Mouse (Mus musculus): ENCODE results near the gene Mrm1. TPM values are rescaled to one million over a fixed set of nuclear protein-coding genes. Genes with fewer than 3 reads are reported as not detected.

Gene Mrm1
- polyA plus RNA-seq, 1 experiment from 2014 or later, result 14.6 TPM

- H3K9me3 ChIP-seq (replicated peaks), result no peaks in the 10 kb centered on the region
- 13% methylated on average over 17 of the region's 17 CpGs for WGBS
- peaks cover 63% of the 10 kb centered on the region for H3K27me3 ChIP-seq (ENCODE audit: low read depth, poor library complexity, severe bottlenecking)
- peak; percentile 89 for DNase-seq (ENCODE audit: low spot score)
- peaks cover 32% of the 10 kb centered on the region for H3K4me1 ChIP-seq
- H3K27ac ChIP-seq (replicated peaks), result peak overlapping the region; percentile 1; the same call in 1 of the 2 replicates
- H3K36me3 ChIP-seq, result no peaks in the 10 kb centered on the region
- peak overlapping the region; percentile 32 for H3K4me3 ChIP-seq
These were observed 24.7 kb downstream of the Mrm1 start for GRCm38 (mm10) chr11:84794496-84795113.

GRCm38 (mm10) chr11:84793545-84793944 lies 25.8 kb downstream of the Mrm1 start:
- no peak for DNase-seq (ENCODE audit: low spot score)
- peaks cover 64% of the 10 kb centered on the region for H3K27me3 ChIP-seq (ENCODE audit: low read depth, poor library complexity, severe bottlenecking)

DNA sequence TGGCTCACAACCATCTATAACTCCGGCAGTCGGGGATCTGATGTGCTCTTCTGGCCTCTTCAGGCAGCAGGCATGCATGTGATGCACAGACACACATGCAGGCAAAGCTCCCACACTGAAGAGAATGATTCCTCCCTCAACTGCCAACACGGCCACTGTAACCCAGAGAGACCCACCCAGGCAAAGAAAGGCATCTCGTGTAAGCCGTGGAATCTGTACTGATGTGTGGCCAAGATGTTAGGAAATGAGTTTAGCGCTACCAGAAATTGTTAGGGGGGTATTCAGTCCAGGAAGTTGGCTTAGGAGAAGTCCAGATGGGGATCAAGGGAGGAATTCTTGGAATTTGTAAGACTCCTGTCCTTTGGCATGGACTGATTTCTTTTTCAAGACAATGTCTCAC lies 28.9 kb downstream of the Mrm1 start:
- Histone ChIP-seq H3K27me3 (ENCODE audit: low read depth, poor library complexity, severe bottlenecking) (peaks cover 46% of the 10 kb centered on the region), H3K4me3 (no peak overlapping the region), H3K27ac (replicated peaks) (no peak overlapping the region), H3K36me3 (no peaks in the 10 kb centered on the region), H3K9me3 (replicated peaks) (no peaks in the 10 kb centered on the region), H3K4me1 (peaks cover 35% of the 10 kb centered on the region)
- 73% methylated on average over 6 of the region's 6 CpGs for WGBS
- no peak for DNase-seq (ENCODE audit: low spot score)

More at GRCm38 (mm10) chr11:84793545-84793944, 25.8 kb downstream of the Mrm1 start:
- H3K36me3 ChIP-seq, result no peaks in the 10 kb centered on the region
- no peak overlapping the region for H3K4me3 ChIP-seq
- H3K4me1 ChIP-seq, result peaks cover 43% of the 10 kb centered on the region
- H3K9me3 ChIP-seq (replicated peaks), result no peaks in the 10 kb centered on the region
- H3K27ac ChIP-seq (replicated peaks), result no peak overlapping the region

DNA sequence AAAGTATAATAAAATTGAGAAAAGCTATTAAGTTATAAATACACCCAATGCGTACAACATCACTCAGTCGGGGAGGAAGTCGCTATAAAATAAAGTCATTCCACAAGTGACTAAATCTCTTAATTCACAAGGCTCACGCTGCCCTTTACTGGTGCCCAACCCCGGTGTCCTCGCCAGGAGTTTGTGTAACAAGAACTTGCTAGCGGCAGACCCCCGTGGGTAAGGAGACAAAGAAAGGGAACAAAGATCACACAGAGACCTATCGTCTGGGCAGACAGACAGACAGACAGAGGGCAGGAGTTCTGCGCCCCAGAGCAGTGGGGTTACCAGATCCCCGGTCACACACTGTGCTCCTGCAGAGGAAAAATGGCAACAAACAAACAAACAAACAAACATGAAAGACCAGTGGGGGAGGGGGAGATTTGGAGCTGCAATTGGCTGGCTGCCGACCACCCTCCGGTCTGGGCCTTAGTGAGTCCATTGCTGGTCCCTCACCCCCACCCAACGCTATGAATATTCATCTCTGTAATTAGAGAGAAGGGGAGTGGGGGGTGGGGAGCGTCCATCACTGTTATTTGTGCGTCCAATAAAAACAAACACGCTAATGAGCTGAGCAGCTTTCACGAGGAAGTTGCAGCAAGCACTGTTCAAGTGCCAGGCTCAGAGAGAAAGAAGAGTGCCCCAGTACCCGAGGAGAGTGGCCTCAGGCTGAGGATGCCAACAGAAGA lies 39.0 kb downstream of the Mrm1 start:
- H3K27me3 ChIP-seq (ENCODE audit: low read depth, poor library complexity, severe bottlenecking), result peaks cover 70% of the 10 kb centered on the region
- no peak for DNase-seq (ENCODE audit: low spot score)
- H3K27ac ChIP-seq (replicated peaks), result 0 out of 2 replicates have a peak overlapping the region, but pooled peaks have one; percentile 29

DNA sequence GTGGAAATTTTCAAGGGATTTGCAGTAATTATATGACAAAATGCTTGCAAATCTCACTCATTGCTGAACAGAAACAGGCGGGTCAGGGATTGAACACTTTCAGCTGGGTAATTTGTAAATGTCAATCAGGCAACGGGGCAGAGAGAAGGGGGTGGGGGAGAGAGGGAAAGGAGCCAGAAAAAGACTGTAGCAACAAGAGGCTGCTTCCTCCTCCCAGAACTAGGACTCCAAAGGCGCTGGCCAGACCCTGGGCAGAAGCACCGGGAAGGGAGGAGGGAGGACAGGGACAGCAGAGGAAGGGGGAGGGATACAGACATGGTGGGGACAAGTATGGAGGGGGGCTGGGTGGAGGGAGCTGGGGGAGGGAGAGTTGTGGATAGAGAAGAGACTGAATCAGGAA lies 43.8 kb downstream of the Mrm1 start:
- DNase-seq (ENCODE audit: low spot score), result no peak
- Histone ChIP-seq H3K27ac (replicated peaks) (peak overlapping the region; percentile 55), H3K36me3 (no peaks in the 10 kb centered on the region), H3K4me1 (peaks cover 54% of the 10 kb centered on the region), H3K4me3 (no peak overlapping the region), H3K9me3 (replicated peaks) (no peaks in the 10 kb centered on the region), H3K27me3 (ENCODE audit: low read depth, poor library complexity, severe bottlenecking) (peaks cover 83% of the 10 kb centered on the region)
- 6% methylated on average over 4 of the region's 4 CpGs for WGBS

More for the DNA sequence above, 39.0 kb downstream of the Mrm1 start:
- peak overlapping the region; percentile 26 for H3K4me3 ChIP-seq
- no peaks in the 10 kb centered on the region for H3K9me3 ChIP-seq (replicated peaks)
- peaks cover 32% of the 10 kb centered on the region for H3K4me1 ChIP-seq
- 3% methylated on average over 19 of the region's 19 CpGs for WGBS
- H3K36me3 ChIP-seq, result no peaks in the 10 kb centered on the region

DNA sequence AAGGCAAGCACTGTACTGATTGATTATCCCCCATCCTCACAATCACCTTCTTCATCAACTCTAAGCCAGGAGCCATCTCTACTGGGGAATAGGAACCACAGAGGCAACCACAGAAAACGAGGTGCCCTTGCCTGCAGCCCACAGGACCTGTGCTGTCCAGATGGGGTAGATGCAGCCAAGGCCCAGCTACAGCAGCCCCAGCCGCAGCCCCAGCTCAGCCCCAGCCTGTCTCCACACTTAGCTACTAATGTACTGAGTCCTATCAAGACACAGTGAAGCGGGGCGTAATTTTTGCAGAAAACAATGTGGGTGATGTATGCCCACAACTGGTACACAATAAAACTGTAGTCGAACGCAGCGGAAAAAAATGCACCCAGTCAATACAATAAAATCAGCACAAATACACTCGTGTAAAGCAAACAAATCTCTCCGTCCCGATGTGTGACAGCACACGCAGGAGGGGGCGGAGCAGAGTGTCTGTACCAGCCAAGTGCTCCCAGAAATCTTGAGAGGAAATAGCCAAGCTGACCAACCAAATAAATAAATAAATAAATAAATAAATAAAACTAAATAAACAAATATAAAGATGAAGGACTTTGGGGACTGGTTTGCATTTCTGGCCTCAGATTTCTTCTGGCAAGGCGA lies 44.3 kb downstream of the Mrm1 start:
- 70% methylated on average over 13 of the region's 13 CpGs for WGBS
- DNase-seq (ENCODE audit: low spot score), result no peak
- H3K4me1 ChIP-seq, result peaks cover 50% of the 10 kb centered on the region
- no peaks in the 10 kb centered on the region for H3K9me3 ChIP-seq (replicated peaks)
- H3K27me3 ChIP-seq (ENCODE audit: low read depth, poor library complexity, severe bottlenecking), result peaks cover 83% of the 10 kb centered on the region
- H3K4me3 ChIP-seq, result no peak overlapping the region
- peak overlapping the region; percentile 47 for H3K27ac ChIP-seq (replicated peaks)
- H3K36me3 ChIP-seq, result no peaks in the 10 kb centered on the region

GRCm38 (mm10) chr11:84767898-84768297 lies 51.4 kb downstream of the Mrm1 start:
- Histone ChIP-seq H3K27me3 (ENCODE audit: low read depth, poor library complexity, severe bottlenecking) (peaks cover 90% of the 10 kb centered on the region), H3K4me1 (peaks cover 57% of the 10 kb centered on the region), H3K36me3 (no peaks in the 10 kb centered on the region), H3K27ac (replicated peaks) (no peak overlapping the region), H3K9me3 (replicated peaks) (no peaks in the 10 kb centered on the region), H3K4me3 (no peak overlapping the region)
- WGBS, result 77% methylated on average over 6 of the region's 6 CpGs
- no peak for DNase-seq (ENCODE audit: low spot score)

DNA sequence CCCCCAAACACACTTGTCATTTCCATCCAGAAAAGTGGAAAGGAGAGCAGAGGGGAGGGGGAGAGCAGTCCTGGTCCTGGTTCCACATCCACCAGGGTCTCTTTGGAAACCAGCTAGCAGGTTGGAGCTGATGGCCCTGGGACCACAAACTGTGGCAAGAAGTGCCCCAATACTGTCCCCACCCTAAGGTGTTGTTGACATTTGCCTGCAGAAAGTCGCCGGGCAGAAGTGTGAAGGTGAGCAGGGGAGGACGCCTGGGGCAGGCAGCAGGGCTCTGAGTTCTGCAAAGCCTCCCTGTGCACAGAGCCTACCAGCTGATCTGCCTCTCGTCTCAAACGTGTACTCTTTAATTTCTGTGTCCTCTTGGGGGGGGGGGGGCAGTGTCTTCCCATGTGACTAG lies 54.2 kb downstream of the Mrm1 start:
- Histone ChIP-seq H3K36me3 (no peaks in the 10 kb centered on the region), H3K27ac (replicated peaks) (no peak overlapping the region), H3K27me3 (ENCODE audit: low read depth, poor library complexity, severe bottlenecking) (peaks cover 93% of the 10 kb centered on the region), H3K4me3 (no peak overlapping the region), H3K9me3 (replicated peaks) (no peaks in the 10 kb centered on the region), H3K4me1 (peaks cover 54% of the 10 kb centered on the region)
- DNase-seq (ENCODE audit: low spot score), result no peak
- 18% methylated on average over 5 of the region's 5 CpGs for WGBS

GRCm38 (mm10) chr11:84764527-84764961 lies 54.8 kb downstream of the Mrm1 start:
- WGBS, result 3% methylated on average over 21 of the region's 21 CpGs
- H3K4me1 ChIP-seq, result peaks cover 60% of the 10 kb centered on the region
- peak overlapping the region; percentile 31 for H3K4me3 ChIP-seq
- H3K27me3 ChIP-seq (ENCODE audit: low read depth, poor library complexity, severe bottlenecking), result peaks cover 93% of the 10 kb centered on the region
- DNase-seq (ENCODE audit: low spot score), result no peak
- peak overlapping the region; percentile 59 for H3K27ac ChIP-seq (replicated peaks)
- no peaks in the 10 kb centered on the region for H3K36me3 ChIP-seq
- no peaks in the 10 kb centered on the region for H3K9me3 ChIP-seq (replicated peaks)

DNA sequence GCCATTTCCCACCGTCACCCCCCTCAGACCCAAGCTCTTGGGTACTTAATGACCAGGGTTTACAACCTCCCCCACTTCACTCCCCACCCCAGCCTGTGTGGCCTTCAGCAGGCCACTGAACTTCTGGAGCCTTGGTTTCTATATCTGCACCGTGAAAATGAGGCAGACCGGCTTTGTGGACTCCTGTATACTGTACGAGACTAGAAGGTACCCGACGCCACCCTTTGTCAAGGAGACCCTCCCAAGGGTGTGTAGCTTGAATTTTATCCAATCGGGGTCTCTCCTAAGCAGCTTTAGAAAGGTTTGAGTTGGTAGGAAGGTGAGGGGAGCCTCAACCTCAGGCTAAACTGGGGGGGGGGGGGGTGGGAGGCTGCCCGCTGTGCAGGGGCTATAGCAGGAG lies 55.2 kb downstream of the Mrm1 start:
- peak overlapping the region; percentile 59 for H3K27ac ChIP-seq (replicated peaks)
- peaks cover 64% of the 10 kb centered on the region for H3K4me1 ChIP-seq
- DNase-seq (ENCODE audit: low spot score), result no peak
- H3K36me3 ChIP-seq, result no peaks in the 10 kb centered on the region
- peaks cover 94% of the 10 kb centered on the region for H3K27me3 ChIP-seq (ENCODE audit: low read depth, poor library complexity, severe bottlenecking)
- H3K9me3 ChIP-seq (replicated peaks), result no peaks in the 10 kb centered on the region
- 21% methylated on average over 8 of the region's 8 CpGs for WGBS
- H3K4me3 ChIP-seq, result peak overlapping the region; percentile 31

Measured in midbrain, embryonic 10.5 days (tissue).